Mouse (Mus musculus) ovary, postnatal 36 days (tissue): ENCODE results near the gene Rsph14.
A peak's percentile ranks its signal among the peaks of the same experiment; 100 is the strongest.
"Not testable (repeated sequence)": the region's sequence is repeated elsewhere in the genome, so short reads cannot be mapped to it uniquely, and the experiment has no call there.

Source experiments
- DNase-seq: peaks from one replicate; pipeline ENCODE4 v3.0.0; 2022; ENCODE audit warnings: low spot score, mixed read lengths

Gene Rsph14

DNA sequence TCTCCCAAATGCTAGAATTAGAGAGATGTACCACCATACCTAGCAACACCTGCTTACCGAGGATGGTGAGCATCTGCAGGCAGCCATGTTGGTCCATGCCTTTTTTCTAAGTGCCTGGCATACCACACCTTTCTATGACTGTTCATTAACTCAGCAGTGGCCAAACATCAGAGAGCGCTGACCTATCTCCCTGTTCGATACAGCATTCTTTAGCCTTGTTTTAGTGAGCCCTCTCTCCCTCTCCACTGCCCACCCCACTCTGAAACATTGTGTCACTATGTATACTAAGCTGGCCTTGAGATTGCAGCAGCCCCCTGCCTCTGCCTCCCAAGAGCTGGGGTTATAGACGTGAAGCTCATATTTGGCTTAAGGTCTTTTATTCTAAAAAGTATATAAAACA is 21.3 kb upstream of the Rsph14 start:
- no peak for DNase-seq

DNA sequence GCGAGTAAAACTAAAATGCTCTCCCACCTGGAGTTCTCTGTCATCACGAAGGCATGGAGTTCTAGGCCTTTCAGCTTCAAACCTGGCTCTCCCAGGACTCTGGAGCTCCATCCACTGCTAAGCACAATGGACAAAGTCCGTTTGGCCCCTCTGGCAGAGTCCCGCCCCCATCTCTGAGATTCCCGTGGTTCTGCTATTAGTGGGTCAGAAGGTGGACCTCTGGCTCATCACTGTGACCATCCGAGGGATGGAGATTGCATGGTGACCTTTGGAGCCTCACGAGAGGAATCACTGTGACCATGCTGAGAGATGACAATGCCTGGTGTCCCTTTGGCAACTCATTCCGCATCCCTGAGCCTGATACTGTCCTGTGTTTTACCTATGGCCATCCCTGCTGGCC is 20.5 kb upstream of the Rsph14 start:
- DNase-seq = no peak

DNA sequence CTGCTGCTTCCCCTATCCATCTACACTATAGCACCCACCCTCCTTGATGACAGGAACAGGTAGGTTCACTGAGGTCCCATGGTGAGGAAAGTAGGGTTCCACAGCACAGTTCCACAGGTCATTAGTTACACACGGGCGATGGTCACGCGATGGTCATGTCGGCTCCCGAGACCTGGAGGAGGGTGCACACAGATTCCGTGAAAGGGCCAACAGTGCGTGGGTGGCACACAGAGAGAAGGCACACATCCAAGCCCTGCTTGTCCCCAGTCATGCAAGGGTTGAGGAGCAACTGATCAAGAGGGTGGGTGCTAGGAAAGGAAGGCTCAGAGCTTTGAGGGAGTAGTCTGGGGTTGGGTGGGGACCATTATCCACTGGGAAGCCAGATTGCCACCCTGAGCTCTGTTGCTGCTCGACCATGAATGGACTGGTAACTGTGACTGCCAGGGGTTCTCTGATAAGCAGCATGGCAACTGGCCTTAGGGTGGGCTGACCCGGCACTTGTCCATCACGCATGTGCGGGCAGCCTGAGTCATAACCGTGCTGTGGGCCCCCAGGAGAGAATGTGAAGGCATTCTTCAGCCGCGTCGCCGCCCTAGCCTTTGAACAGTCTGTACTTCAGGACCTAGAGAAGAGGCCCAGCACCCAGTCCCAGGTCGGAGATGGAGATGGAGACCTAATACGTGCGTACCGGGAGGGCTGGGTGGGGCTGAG is 19.1 kb upstream of the Rsph14 start:
- DNase-seq = no peak

DNA sequence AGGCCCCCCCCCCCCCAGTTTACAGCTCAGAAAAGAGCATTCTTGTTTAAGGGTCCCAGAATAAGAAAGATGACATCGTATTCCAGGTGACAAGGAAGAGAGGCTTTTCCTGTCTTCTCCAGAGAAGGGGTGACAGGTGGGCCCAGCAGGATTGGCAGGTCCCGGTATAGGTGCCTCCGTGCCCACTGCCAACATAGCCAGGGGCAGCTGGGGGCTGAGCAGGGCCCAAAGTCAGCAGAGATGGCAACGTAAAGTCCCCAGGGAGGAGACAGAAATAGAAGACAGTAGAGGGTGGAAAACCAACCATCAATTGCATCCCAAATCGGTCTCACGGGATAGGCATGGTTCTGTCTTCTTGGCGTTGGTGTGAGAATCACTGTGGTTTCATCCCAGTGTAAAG is 16.3 kb upstream of the Rsph14 start:
- no peak for DNase-seq

DNA sequence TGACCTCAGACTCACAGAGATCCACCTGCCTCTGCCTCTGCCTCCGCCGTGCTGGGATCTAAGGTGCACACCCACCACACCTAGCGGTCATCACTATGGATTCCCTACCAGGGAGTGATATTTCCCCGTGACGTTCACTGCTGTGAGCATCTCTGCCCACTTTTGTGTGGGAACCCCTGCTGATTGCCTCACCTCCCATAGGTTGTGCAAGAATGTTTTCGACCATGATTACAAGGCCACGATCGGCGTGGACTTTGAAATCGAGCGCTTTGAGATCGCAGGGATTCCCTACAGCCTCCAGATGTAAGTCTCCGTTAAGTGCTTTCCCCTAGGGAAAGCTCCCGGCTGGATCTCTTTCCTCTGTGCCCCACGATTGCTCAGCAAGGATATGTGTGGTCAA is 13.4 kb upstream of the Rsph14 start:
- DNase-seq = no peak

DNA sequence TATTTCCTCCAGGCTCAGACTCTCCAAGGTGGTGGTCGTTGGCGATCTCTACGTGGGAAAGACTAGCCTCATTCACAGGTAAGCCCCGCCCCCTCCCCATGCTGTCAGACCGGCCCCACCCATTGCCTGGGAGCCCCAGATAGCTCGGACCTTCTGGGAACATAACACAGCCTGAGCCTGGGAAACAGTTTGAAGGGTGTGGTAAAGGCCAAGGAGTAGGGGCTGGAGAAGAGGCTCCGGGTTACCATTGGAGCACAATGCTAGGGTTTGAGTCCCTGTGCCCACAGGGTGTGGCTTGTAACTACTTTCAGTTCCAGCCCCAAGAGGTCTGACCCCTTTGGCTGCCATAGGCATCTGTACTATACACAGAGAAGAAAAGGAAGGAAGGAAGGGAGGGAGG is 12.1 kb upstream of the Rsph14 start:
- DNase-seq = no peak

DNA sequence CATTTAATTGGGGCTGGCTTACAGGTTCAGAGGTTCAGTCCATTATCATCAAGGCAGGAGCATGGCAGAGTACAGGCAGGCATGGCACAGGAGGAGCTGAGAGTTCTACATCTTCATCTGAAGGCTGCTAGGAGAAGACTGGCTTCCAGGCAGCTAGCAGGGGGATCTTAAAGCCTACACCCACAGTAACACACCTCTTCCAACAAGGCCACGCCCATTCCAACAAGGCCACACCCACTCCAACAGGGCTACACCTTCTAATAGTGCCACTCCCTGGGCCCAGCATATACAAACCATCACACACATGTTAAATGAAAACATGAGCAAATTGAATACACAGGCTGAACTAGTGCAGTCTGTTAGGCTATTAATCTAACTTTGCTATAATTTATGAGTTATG is 9.7 kb upstream of the Rsph14 start:
- not testable (repeated sequence) for DNase-seq

DNA sequence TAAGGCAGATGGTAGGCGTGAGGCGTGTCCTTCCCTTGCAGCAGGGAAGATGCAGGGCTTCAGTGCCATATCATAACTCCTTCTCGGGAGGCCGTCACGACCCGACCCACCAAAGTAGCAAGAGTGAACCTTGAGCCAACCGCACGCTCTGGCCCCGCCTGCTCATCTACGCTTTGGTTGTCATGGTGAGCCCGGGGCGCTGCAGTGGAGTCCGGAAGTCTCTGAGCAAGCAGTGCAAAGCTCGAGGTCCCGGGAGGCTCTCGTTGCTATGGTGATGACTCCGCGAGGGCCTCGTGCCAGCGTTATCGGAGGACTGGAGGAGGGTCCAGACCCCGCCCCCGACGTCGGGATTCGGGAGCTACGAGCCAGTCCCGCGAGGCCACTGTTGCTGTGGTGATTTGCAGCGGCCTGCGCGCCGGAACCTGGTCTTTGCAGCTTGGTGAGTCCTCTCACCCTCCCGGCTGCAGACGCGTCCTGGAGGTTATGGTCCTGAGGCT is 4.5 kb upstream of the Rsph14 start, which contains the start of gene Rab36:
Rab36 (plus strand) TSS at position 176 of the 497 bp plus-strand sequence.
- DNase-seq = peak; percentile 99

DNA sequence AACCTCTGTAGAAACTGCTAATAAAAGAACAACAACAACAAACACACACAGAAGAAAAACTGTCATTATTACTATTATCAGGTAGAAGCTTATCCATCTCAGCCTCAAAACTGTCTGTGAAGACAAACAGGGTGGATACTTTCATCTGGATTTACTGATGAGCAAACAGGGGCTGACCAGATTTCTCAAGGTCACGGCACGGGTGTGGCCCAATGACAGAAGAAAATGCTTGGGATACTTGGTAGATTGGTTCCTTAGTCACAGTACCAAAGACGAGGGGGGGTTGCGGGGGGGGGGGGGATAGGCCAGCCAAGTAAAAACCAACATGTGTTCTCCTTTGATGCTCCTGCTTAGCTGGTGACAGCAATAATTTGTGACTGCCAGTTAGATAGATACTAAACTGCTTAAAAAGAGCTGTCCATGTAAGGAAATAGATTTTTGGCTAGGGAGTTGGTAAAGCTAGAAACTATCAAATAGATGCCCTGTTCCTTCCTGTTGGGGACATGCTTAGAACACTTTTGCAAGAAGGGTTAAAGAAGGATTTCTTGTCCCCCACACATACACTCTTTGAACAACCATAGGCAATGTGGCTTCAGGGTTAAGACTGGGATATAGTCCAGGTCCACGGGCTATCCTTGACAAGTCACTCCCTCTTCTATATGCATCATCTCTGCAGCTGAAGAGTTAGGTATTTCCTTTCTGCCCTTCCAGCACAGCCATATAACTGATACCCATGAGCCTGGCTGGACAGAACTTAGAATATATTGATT is 856 bp downstream of the Rsph14 start:
- no peak for DNase-seq

DNA sequence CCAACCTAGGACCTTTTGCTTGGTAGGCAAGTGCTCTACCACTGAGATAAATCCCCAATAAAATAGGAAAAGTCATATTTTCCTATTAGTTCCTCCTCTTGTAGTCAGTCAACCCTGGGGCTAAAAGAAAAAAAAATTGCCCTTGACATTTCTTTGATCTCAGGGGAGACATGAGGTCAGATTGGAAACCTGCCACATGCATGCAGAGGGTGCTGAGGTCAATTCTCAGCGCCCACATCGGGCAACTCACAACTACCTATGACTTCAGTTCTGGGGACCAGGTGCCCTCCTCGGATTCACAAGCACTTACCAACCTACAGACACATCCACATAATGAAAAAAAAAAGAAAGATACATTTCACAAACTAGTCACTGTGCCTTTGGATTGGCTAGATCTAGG is 2.2 kb downstream of the Rsph14 start:
- no peak for DNase-seq

DNA sequence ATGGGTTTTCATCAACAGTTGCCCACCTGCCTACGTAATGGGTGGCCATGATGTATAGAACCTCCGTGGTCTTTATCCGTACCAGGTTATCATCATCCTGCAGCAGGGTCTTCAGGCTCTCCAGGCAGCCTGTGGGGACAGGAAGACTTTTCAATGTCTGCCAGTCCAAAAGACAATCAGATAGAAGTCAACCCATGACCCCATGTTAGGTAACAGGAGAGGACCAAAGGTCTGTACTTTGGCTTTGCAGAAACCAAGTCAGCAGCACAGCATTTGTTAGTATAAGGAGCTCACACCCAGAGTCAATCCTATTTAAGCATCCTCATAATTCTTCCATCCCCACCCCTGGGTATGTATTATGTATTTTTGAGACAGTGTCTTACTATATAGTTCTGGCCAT is 2.7 kb downstream of the Rsph14 start:
- no peak for DNase-seq

DNA sequence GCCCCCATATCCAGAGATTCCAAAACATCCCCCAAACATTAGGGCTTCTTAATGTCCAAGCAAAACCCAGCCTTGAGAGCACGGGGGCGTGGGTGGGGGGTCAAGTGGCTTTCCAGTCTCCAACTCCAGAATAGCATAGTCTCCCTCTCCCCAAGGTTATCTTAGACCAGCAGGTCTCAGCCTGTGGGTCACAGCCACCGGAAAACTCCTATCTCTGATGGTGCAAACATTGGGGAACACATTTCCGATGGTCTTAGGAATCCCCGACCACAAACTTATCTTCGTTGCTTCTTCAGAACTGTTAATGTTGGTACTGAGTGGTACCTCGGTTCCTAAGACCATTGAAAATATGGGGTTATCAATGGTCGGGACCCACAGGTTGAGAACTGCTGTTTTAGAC is 3.6 kb downstream of the Rsph14 start:
- DNase-seq = no peak

DNA sequence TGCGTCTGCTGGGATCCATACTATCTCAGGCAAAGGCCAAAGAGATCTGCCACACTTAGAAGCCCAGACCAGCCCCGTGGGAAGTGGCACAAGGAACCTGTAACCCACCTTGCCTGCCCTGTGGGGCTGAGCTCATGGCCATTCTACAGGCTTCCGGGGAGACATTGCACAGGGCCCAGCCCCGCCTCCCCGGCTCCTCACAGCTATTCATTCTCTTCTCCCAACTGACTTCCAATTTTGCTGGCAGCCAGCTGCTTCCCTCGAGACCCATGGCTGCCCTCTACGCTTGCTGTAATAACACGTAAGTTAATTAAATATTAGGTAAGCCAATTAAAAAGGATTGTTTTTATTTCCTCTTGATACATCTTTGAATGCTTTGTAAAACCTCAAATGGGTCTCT is 5.9 kb downstream of the Rsph14 start:
- DNase-seq = no peak

DNA sequence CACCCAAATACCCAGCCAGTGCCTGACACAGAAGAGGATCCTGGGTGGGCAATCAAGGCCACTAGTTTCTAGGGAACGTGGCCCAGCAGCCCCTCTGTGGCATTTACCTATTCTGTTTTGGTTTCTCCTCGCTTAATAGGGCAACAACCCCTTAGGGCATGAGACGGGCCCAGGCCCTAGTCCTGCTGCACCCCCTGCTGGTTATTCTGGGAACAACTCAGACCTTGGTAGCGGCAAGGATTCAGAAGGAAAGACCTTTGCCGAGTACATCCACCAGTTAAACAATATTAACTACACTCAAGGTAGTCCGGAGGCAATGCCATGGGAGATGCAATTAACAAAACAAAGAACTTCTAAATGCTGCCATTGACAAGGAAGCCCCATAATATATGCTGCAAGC is 11.2 kb downstream of the Rsph14 start:
- DNase-seq = peak; percentile 69

DNA sequence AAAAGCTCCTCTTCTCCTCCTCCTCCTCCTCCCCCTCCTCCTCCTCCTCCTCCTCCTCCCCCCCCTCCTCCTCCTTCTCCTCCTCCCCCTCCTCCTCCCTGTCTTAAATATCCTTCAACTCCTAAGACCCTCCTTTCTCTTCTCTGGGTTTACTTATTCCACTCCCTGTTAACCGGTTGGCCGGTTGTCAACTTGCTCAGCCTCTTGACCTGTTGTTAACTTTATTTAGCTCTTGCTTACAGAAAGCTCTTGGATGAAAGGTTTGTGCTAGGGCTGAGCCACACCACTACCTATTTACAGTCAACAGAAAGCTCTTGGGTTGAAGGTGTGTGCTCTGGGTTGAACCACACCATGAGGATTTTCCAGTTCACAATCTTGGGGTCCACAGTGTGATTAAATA is 12.1 kb downstream of the Rsph14 start:
- DNase-seq = no peak

DNA sequence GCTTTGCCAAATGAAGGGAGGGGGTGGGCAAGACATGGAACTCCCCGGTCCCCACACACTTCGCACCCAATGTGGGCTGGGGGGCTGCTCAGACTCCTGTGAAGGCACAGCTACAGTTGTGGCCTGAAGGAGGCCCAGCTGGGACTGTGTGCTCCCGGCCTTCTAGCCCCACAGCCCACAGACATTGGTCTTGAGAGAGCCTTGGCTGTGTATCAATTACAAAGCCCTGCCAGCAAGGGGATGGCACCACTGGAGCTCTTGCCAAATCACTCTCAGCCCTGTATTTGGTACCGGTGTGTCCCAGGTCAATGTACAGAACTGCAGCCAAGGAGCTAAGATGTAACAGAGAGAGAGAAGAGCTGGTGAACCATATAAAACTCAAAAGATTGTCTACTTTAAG is 15.9 kb downstream of the Rsph14 start:
- no peak for DNase-seq

DNA sequence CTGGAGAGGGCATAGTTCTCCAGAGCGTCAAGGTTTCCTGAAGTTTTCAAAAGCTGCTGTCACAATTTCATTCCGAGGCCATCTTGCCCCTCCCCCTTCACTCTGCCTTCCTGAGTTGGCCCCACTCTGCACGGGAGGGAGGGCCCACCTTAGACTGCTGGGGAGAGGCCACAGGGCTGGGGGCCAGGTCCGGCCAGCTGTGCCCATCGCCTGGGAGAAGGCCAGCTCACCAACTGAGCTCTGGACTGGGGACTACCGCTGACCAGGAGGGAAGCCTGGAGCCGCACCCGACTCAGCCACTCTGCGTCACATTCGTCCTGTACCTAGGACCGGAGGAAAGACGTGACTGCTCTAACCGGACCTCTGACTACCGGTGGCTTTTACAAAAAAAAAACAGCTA is 16.9 kb downstream of the Rsph14 start:
- DNase-seq = no peak

DNA sequence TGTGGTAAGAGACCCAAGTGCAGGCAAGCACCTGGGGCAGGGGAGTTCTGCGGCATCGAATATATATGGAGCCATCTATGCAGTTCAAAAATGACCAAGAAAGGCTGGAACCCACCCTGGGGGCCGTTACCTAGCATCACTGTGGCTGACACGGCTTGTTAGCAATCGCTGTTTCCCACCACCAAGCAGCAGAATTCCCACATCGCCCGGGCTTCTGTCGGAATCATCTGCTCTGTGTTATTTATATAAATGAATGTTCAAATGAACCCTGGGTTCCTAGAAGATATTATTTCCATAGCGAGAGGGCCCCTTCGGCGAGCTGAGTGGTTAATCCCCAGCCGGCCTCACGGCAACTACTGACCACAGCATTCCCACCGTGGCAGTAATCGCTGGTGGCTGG is 21.7 kb downstream of the Rsph14 start:
- DNase-seq = no peak

DNA sequence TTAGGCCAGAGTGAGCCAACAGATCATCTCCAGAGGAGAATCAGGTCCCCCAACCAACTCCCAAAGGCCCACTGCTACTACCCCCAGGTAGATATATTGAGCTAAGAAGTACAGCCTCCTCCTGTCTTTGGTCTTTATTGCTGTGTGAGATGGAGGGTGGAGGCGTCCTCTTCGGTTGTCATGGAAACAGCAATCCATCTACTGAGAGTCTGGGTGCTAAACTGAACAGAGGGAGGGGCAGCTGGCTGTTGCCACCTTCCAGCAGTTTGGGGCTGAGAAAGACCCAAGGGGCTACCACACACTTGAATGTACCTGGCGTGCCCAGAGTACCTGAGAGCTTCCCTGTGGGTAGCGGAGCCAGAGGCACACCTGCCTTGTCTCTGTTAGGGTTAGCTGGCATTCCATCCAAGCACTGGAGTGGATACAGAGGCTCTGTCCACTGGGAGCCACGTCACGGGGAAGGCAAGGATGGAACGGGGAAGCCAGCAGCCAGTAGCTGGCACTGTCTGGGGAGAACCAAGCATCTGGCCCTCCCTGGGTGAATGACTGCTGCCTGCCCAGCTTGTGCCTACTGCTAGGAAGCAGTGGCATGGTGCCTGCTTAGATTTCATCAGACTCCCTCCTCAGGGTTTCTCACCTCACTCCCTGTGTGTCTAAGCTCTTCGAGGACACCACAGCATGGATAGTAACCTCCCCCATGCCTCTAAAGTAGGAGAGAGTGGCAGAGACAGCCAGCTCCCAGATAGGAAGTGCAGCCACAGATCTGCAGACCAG is 25.3 kb downstream of the Rsph14 start:
- DNase-seq = no peak

DNA sequence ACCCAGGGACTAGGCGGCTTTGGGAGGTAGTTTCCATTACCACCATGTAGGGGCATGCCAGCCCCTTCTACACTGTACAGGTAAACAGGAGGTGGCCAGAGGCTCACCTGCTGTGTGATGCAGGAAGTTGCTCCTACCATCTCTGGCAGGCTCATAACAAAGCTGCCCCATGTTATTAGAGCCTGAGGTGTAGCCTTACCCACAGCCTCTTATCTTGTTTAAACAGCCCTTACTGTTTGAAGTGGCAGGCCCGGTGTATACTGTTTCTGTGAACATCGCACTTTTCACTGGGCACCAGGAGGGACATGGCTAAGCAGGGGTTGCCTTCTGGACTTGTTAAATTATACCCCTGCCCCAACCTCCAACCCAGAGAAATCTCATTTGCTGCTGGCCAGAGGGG is 28.3 kb downstream of the Rsph14 start:
- no peak for DNase-seq

DNA sequence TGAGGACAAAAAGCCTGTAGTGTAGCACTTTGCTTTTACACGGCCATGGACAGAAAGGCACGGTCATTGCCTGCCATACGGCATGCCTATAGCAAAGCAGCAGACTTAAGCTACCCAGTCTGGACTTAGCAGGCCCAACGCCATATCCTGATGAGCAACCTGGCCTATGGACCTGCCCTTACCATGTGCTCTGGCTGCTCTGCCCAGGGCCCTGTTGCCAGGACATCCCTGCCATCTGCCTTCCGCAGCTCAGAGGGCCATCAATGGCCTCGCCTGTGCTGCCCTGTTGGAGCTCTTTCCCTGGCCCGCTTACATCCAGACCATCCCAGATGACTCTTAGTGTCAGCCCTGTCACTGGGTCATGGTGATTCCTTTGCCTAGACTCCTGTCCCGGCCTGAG is 31.0 kb downstream of the Rsph14 start:
- DNase-seq = no peak

DNA sequence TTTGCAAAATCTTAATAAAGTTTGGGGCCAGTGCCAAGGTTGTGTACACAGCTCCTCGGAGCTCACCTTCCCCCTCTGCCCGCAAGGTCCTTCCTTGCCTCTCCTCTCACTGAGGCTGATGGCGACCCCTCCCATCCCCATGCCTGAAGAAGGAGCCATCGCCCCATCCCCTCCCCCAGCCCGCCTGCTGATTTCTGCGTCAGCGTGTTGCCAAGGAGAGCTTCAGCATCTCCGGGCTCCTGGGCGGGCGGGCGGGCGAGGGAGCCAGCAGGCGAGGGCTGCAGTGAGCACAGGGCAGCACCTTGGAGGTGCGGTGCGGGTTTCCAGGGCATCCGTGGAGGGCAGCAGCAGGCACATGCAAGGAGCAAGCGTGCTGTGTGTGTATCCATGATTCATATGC is 37.0 kb downstream of the Rsph14 start:
- no peak for DNase-seq

DNA sequence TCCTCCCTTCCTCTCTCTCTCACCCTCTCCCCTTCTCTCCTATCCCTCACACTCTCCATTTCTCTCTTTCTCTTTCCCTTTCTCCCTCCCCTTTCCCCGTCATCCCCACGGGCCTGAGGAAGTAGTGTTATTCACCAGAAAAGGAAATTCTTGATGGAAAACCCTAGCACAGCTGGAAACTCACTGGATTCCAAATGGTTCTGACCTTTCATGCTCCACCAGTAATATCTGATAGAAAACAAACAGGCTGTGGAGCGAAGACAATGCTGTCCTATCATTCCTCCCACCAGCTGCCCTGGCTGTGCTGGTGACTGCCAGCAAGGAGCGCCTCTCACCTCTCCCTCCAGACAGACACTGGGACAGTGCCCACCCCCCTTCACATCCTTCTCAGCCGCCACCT is 37.5 kb downstream of the Rsph14 start:
- DNase-seq = no peak
